Mouse (Mus musculus) erythroblast, embryonic 14.5 days (primary cell): ENCODE data around the gene Pde4b.

Source experiments
- GATA1 ChIP-seq: IDR thresholded peaks from 2 replicates; pipeline ENCODE4 v1.6.1; 2012; ENCODE audit warnings: low read length, inconsistent platforms, mixed read lengths
- TAL1 ChIP-seq: IDR thresholded peaks from 3 replicates; pipeline ENCODE4 v1.6.1; 2012; ENCODE audit warnings: low read length, inconsistent platforms, mixed read lengths

DNA sequence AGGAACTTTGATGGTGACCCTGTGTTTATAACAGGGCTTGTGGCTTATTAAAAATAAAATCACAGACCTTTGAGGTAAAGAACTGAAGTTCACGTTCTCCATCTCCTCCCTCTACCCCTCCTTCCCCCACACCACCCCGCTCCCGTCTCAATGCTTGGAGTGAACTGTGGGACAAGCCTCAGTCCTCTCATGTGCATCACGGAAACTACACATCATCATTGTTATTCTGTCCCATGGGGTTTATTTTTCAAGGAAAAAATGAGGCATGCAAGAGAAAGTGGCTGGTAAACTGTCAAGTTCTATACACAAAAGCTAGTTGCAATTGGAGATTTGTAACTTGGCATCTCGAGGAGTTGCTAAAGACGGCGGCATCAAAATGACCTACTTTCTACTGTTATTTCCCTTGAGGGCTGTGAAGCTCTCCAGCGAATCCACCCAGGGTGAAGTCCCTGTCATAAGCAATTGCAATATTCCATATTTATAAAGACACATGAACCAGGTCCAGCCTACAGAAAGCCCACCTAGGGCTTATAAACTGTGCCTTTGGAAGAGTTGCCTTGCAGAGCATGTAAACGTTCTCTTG lies 476.0 kb downstream of the Pde4b start:
- no peak for TF ChIP-seq TAL1
- TF ChIP-seq GATA1 = no peak
